Mouse (Mus musculus) cerebellum, adult 18-20 months (tissue): ENCODE results near the gene Kansl2.
A peak's percentile ranks its signal among the peaks of the same experiment; 100 is the strongest.

Experiments
- DNase-seq, 2 experiments: peaks; one replicate each; pipeline ENCODE4 v3.0.0; 2021

Kansl2 gene

DNA sequence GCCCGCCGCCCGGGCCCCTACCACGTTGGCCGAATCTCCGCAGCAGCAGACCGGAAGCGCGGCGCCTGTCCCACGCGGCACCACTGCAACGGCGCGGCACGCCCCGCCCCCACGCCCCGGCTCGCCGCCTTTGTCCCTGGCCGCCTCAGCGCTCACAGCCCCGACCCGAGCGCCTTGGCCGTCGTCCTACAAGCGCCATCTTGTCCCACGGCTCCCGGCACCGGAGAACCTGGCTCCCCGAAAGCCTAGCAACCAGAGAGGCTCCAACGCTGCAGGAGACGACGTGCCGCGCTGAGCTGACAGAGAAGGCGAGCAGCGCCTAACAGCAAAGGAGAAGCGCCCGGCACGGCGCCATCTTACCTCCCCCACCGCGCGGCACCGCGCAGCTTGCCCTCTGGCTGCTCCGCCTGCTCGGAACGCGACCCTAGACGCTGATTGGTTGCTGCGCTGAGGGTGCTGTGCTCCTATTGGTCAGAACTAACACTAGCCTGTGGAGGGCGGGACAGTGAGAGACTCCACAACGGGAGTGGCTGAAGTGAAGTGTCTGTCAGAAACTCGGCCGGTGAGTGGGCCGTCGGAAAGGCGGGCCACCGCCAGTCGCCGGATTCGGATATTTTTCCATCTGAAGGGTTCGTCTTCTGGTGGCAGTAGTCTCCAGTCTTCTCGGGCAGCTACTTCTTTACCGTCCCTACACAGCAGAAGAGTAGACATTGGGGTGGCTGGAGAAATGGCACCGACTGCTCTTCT lies at the start of gene Kansl2:
TSS of gene Kansl2 (minus strand) at position 384 of the 747 bp plus-strand sequence.
- DNase-seq = peak; percentile 97 to 99

- DNase-seq = no peak
These were observed 48.9 kb upstream of the Kansl2 start for GRCm38 (mm10) chr15:98582996-98583395.

DNA sequence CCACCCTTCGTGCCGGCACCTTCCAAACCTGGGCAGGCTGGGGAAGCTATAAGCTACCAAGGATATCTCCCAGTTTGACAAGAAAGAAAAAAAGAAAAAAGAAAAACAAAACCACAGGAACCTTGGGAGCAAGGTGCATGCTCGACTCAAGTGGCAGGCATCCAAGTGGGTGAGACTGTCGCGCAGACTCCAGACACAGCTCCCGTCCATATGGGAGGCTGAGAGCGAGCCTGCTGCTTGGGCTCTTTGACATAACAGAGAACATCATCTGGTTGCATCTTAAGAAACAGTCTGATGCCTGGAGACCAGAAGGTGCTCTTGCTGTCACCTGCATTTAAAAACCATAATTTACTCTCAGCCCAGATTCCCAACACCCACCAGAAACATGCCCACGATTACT lies 48.3 kb upstream of the Kansl2 start:
- DNase-seq = no peak

- DNase-seq = peak; percentile 77 to 80
These were observed 45.9 kb upstream of the Kansl2 start for GRCm38 (mm10) chr15:98579795-98580464.

DNA sequence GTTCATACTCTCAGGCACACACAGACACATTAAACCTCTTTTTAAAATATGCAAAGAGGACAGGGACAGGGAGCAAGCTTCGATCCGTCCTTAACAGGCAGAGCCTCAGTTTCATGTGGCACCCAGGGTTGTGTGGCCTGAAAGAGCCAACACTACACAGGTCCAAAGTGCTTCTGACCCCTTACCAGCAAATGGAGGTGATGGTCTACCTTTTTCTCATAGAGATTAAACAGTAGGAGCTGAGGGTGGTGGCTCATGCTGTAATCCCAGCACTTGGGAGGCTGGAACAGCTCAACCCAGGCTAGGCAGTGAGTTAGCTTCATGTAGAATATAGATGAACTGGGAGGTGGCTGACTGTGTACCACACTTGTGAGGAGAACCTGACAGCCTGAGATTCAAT lies 45.2 kb upstream of the Kansl2 start:
- no peak for DNase-seq

DNA sequence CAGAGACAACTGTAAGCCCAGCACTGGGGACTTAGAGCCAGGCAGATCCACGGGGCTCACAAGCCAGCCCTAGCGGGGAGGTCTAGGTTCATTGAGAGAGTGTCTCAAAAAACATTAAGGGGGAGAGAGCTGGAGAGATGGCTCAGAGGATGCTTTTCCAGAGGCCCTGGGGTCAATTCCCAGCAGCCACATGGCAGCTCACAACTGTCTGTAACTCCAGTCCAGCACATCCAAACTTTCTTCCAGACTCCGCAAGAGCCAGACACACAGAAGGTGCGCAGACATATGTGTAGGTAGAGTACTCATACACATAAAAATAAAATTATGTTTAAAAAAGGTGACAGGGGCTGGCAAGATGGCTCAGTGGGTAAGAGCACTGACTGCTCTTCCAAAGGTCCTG lies 39.2 kb upstream of the Kansl2 start:
- DNase-seq = no peak

DNA sequence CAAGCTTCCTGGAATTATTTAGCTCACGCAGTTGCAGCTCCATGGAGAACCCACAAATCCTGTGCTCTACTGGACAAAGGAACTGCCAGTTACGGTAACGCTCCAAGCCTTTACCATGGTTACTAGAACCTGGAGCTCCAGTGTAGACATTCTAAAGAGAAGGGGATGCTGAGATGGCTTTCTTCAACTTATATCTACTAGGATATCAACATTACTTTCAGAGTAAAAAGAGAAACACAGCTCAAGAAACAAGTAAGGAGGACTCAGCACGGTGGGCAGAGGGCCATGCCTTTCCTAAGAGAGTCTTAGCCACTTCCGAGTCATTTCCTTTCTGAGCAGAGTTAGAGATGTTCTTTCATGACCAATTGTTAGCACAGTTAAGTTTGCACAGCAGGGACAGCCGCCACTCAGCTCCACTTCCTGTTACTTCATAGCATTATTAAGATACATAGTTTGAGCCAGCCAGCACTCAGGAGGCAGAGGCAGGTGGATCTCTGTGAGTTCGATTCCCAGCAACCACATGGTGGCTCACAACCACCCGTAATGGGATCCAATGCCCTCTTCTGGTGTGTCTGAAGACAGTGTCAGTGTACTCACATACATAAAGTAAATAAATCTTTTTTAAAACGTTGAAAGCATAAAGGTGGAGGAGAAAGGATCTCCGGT lies 36.9 kb upstream of the Kansl2 start, which contains the start of the genes Ccnt1 and 4930415O20Rik:
TSS of gene Ccnt1 (minus strand) at position 51 of the 666 bp plus-strand sequence.
TSS of gene 4930415O20Rik (plus strand) at position 132 of the 666 bp plus-strand sequence.
- DNase-seq = no peak

- DNase-seq = no peak
These were observed 35.8 kb upstream of the Kansl2 start for GRCm38 (mm10) chr15:98569795-98570365.

DNA sequence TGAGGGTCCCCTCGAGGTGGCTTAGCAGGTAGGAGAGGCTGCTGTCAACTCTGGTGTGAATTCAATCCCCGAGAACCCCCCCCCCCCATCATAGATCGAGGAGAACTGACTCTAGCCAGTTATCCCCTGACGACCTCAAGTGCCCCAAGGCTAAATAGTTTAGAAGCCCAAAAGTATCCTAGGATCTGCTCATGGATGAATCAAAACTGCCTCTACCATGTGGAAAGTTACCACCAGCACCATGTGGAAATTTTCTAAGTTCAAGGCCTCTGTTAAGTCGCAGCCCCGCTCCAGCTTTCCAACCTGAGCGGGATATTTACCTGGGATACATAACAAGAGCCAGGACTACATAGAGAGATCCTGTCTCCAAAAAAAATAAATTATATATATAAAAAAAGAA lies 35.2 kb upstream of the Kansl2 start:
- no peak for DNase-seq

- peak in 1 of 2 experiments; percentile 24 for DNase-seq
These were observed 34.4 kb upstream of the Kansl2 start for GRCm38 (mm10) chr15:98568256-98569033.

DNA sequence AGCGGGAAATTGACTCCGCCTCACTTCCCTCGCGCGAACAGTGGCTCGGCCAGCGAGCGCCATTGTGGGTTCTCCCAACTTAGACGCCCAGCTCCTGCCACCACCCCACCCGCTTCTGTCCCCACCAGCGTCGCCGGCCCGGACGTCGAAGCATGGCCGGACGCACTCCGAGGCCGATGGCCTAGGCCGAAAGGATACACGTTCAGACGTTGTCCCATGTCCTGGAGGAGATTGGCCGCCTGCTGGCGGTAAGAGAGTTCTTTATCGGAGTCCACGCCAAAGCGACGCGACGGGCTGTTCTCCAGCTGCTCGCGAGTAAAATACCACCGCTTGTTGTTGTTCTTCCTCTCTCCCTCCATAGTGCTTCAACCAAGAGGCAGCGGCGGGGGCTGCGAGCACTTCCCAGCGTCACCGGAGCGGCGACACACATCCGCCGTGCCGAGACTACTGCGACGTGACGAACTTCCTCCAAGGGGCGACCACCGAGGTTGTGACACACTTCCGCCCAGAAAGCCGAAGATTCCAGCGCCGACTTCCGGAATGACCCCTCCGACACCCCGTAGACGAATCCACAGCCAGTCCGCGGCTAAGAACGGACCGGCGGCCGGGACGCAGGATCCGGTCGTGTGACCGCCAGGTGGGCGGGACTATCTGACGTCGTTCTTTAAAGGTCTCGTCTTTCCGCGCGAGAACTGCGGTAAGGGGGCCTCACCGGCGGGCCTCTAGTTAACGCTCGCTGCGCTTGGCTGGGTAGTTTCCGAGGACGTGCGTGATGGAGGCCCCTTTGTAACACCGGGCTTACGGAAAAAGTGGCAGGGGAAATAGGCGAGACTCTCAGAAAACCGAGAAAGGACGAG lies 33.4 kb upstream of the Kansl2 start:
- peak; percentile 99 to 100 for DNase-seq

DNA sequence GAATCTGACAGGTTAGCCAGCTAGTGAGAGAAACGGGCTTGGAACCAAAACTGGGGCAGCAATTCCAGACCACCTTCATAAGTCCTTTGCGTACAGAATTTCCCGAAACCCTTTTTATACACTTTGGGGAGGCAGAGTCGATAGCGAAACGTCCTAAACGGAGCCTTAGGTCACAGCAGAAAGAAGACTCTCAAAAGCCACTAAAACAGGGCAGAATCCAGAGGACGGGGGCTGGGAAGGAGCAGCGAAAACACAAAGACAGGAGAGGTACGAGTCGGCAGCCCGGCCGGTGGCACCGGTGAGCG lies 32.9 kb upstream of the Kansl2 start:
- no peak for DNase-seq

GRCm38 (mm10) chr15:98557186-98557585 lies 23.1 kb upstream of the Kansl2 start:
- peak in 1 of 2 experiments; percentile 30 for DNase-seq

DNA sequence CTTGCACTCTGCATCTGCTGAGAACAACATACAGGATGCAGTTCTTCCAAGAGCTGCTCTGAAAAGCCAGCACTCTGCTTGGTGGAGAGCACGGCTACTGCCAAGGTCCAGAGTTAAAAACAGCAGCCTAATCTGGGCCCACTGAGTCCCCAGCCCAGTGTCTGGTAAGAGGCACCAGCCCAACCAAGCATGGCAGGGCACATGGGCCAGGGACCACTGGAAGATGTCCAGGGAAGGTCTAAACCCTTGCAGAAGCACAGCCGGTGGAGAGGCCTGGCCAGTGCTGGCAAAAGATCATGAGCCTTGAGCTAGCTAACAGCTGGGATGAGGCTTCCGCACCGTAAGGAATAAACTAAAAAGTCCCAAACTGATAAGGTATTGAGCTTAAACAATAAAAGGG lies 21.8 kb upstream of the Kansl2 start:
- DNase-seq = no peak

GRCm38 (mm10) chr15:98552758-98553157 lies 18.7 kb upstream of the Kansl2 start:
- no peak for DNase-seq

DNA sequence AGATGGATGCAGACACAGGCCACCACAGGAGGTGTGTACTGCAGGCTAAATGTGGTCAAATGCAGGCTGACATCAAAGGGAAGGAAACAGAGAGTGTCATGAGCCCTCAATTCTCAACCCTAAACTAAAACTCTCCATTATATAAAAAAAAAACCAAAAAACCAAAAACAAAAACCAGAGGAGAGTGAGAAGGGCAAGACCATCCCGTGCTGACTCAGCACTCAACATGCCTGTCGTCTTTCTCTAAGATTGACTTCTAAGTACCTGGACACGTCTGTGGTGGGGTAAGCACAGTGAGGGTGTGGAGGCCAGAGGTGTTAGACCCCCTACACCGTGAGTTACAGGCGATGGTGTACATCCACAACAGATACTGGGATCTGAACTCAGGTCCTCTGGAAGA lies 12.8 kb upstream of the Kansl2 start:
- no peak for DNase-seq

DNA sequence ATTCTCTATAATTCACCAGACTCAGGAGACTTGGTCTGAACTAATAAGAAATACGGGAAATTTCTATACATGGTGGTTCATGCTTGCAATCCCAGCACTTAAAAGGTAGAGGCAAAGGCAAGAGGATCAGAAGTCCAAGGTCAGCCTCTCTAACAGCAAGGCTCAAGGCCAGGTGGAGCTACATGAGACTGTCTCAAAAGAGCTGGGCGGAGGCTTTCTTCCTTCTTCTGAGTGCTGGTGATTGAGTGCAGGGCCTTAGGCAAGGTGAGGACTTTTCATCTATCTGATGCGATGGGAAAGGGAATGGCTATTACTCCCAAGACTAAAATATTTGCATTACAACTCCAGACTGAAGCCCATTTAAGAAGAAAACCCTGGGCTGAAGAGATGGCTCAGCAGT lies 11.1 kb upstream of the Kansl2 start:
- no peak for DNase-seq

DNA sequence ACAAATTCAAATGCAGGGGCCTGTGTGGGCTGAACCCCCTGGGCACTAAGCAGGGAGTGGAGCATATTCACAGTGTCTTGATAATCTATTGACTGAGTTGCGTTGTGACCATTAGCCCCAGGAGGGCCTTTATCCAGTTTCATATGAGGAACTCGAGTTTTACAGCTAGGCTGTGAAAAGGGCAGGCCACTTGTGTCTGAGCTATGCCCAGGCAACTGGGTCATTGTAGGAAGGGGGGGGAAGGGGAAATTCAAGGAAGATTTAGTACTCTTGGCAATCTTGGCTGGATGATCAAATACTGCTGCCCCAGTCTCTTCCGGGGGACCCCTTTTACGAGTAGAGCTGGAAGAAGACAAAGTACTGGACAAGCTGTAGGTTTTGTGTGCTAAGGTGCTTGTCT lies 9.3 kb upstream of the Kansl2 start:
- no peak for DNase-seq

DNA sequence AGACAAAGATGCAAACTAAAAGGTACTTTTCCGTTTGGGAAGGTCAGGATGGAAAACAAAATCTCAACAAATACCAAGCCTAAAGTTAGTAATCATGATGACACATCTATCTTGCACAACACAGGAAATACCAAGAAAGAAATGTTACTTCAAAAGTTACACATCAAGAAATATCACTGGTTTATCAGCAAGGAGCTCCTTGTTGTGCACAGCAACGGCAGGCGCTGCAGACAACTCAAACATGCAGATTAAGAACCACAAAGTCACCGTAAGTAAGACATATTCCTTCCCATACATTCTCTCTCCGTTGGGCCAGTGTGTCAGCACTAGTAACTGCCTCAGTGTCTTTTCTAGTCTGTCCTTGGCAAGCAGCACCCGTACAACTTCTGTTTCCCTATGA lies 7.0 kb upstream of the Kansl2 start:
- no peak for DNase-seq

DNA sequence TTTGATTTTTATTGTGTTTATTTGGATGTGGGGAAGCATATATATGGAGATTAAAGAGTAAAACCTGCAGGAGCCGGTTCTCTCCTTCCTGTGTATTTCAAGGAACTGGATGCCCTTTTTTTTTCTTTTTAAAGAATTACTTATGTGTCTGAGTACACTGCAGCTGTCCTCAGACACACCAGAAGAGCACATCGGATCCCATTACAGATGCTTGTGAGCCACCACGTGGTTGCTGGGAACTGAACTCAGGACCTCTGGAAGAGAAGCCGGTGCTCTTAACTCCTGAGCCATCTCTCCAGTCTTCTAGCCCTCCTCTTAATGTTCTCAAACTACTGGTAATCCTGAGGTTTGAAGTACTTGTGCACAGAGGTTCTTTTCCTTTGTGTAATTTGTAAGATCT lies 3.9 kb upstream of the Kansl2 start:
- DNase-seq = no peak

DNA sequence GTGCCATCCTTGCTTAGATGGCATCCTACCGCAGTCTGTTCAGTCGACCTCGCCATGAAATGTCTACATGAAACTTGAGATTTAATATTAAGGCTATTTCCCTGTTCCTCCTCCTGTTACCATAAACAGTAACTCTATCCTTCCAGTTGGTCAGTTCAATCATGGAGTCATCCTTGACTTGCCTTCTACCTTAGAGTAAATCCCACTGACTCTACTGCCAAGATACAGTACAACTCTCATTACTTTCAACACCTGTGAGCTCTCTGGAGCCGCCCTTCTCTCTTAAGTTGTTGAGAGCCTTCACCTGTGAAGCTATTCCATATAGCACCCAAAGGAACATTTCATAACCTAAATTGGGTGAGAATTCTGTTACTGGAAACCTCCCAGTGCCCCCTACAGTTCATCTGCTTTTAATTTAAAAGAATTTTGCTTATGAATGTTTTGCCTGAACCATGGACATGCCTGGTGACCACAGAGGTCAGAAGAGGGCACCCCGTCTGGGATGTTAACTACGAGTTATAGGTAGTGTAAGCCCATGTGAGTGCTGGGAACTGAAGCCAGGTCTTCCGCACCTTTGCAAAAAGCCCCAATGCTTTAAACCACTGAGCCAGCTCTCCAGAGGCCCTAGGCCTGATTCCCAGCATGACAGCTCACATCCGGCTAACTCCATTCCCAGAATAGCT lies 2.9 kb upstream of the Kansl2 start:
- no peak for DNase-seq
